Mouse (Mus musculus) midbrain, postnatal 0 days (tissue): ENCODE measurements around the gene Igdcc3. TPM values are rescaled to one million over a fixed set of nuclear protein-coding genes. Genes with fewer than 3 reads are reported as not detected.

Experiments
- ATAC-seq: fragments of 200-750 bp; cut with Nextera tagmentation; 2 replicates; pipeline ENCODE4 v1.8.0; 2017; ENCODE audit warnings: moderate number of reproducible peaks, mild to moderate bottlenecking, moderate TSS enrichment, moderate library complexity; ENCODE audit not compliant: low FRiP score
- DNase-seq: peaks from one replicate; pipeline ENCODE4 v3.0.0-alpha.2; 2015; ENCODE audit warnings: low spot score
- H3K27ac ChIP-seq: fragments of 300-500 bp; sonication (generic); 2 replicates; pipeline ENCODE4 v1.5.1; 2014; ENCODE audit warnings: low read depth, mild to moderate bottlenecking, low read length, mixed read lengths
- H3K27me3 ChIP-seq: fragments of 300-500 bp; sonication (generic); 2 replicates; pipeline ENCODE4 v1.6.1; 2014; ENCODE audit warnings: low read length, control low read depth, mixed read lengths; ENCODE audit not compliant: insufficient read depth
- H3K36me3 ChIP-seq: fragments of 300-500 bp; sonication (generic); 2 replicates; pipeline ENCODE4 v1.6.1; 2014; ENCODE audit warnings: low read length, control low read depth, mixed read lengths; ENCODE audit not compliant: insufficient read depth
- H3K4me1 ChIP-seq: fragments of 300-500 bp; sonication (generic); 2 replicates; pipeline ENCODE4 v1.6.1; 2014; ENCODE audit warnings: mild to moderate bottlenecking, control low read depth, antibody characterized with exemption, low read length, mixed read lengths; ENCODE audit not compliant: insufficient read depth
- H3K4me2 ChIP-seq: fragments of 300-500 bp; sonication (generic); 2 replicates; pipeline ENCODE4 v1.6.1; 2014; ENCODE audit warnings: low read depth, mild to moderate bottlenecking, low read length, mixed read lengths; ENCODE audit not compliant: poor library complexity, severe bottlenecking
- H3K4me3 ChIP-seq: fragments of 300-500 bp; sonication (generic); 2 replicates; pipeline ENCODE4 v1.5.1; 2014; ENCODE audit warnings: low read depth, mild to moderate bottlenecking, low read length, moderate library complexity
- H3K9ac ChIP-seq: fragments of 300-500 bp; sonication (generic); replicated peaks from 2 replicates; pipeline ENCODE4 v1.6.1; 2014; ENCODE audit warnings: mild to moderate bottlenecking, low read length, moderate library complexity, mixed read lengths; ENCODE audit not compliant: poor library complexity, severe bottlenecking
- H3K9me3 ChIP-seq: fragments of 300-500 bp; sonication (generic); 2 replicates; pipeline ENCODE4 v1.6.1; 2016; ENCODE audit warnings: low read length, control low read depth
- CTCF ChIP-seq: IDR thresholded peaks from 2 replicates; pipeline ENCODE4 v1.5.1; 2016; ENCODE audit warnings: antibody characterized with exemption, mild to moderate bottlenecking
- WGBS: fragments of 180-500 bp; shearing (Covaris S2); extraction: QIAGEN DNeasy Blood & Tissue Kit; methylation state at CpG from one replicate; pipeline ENCODE4 v1.1.7; 2014; 5-methylcytosine and 5-hydroxymethylcytosine counted together
- polyA plus RNA-seq: library from polyadenylated mRNA; unstranded; fragments of >200 nt; fragmentation: Nextera tagmentation; extraction: Ambion mirVana; gene quantifications from 2 replicates; pipeline ENCODE4 v1.2.1, GENCODE M21; 2015
- total RNA-seq: library from RNA; depleted of rRNA; stranded (reverse); fragments of >200 nt; gene quantifications from 2 replicates; pipeline ENCODE4 v1.2.3, GENCODE M21; 2014

Igdcc3 gene
- total and polyA plus RNA-seq, 2 experiments from 2014 or later: 6.6 to 7.7 TPM

DNA sequence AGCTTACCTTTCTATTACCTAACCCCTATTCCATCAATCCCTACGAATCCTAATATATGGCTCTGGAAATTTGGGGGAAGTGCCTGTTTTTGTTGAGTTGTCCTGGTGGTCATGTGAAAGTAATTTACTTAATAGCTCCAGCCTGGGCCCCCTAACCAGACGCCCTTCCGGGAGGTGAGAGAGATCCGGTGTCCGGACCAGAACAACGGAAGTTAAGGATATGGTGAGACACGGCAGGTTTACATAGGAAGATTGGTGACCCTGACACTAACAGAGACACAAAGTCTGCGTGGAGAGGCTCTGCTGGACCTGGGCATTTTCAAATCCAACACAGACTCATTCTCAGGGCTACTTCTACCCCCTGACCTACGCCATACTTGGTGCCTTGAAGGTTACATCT lies 25.4 kb downstream of the Igdcc3 start:
- Histone ChIP-seq H3K4me1 (peaks cover 4% of the 10 kb centered on the region; the same call in 1 of the 2 replicates), H3K4me2 (no peak overlapping the region), H3K27me3 (no peaks in the 10 kb centered on the region), H3K9ac (no peak overlapping the region), H3K27ac (no peak overlapping the region), H3K9me3 (no peaks in the 10 kb centered on the region), H3K36me3 (no peaks in the 10 kb centered on the region), H3K4me3 (no peak overlapping the region)
- DNase-seq (no peak), ATAC-seq (no peak)
- no peak for TF ChIP-seq CTCF
- WGBS: 84% methylated on average over 9 of the region's 9 CpGs

GRCm38 (mm10) chr9:65168534-65168933 lies 27.5 kb downstream of the Igdcc3 start:
- ATAC-seq (no peak), DNase-seq (no peak)
- no peak overlapping the region for H3K27ac ChIP-seq
- no peaks in the 10 kb centered on the region for H3K4me1 ChIP-seq
- no peak overlapping the region for H3K4me2 ChIP-seq
- WGBS: 64% methylated on average over 6 of the region's 6 CpGs
- no peaks in the 10 kb centered on the region for H3K27me3 ChIP-seq
- no peaks in the 10 kb centered on the region for H3K36me3 ChIP-seq
- H3K4me3 ChIP-seq: no peak overlapping the region
- TF ChIP-seq CTCF: no peak
- H3K9me3 ChIP-seq: no peaks in the 10 kb centered on the region
- H3K9ac ChIP-seq: no peak overlapping the region

- Histone ChIP-seq H3K4me2 (no peak overlapping the region), H3K4me3 (no peak overlapping the region), H3K9ac (no peak overlapping the region), H3K27ac (no peak overlapping the region), H3K4me1 (no peaks in the 10 kb centered on the region), H3K27me3 (no peaks in the 10 kb centered on the region), H3K36me3 (no peaks in the 10 kb centered on the region), H3K9me3 (no peaks in the 10 kb centered on the region)
- no peak for TF ChIP-seq CTCF
- WGBS: 42% methylated on average over 4 of the region's 4 CpGs
- ATAC-seq (no peak), DNase-seq (no peak)
Measured at GRCm38 (mm10) chr9:65168952-65169351, 28.0 kb downstream of the Igdcc3 start.

- Histone ChIP-seq H3K4me3 (no peak overlapping the region), H3K27me3 (no peaks in the 10 kb centered on the region), H3K9ac (no peak overlapping the region), H3K4me1 (0 out of 2 replicates have a peak, but pooled peaks cover 4% of the 10 kb centered on the region), H3K9me3 (no peaks in the 10 kb centered on the region), H3K36me3 (no peaks in the 10 kb centered on the region), H3K27ac (no peak overlapping the region), H3K4me2 (no peak overlapping the region)
- ATAC-seq (no peak), DNase-seq (no peak)
- WGBS: 85% methylated on average over 9 of the region's 9 CpGs
- no peak for TF ChIP-seq CTCF
Measured at GRCm38 (mm10) chr9:65172654-65173053, 31.7 kb downstream of the Igdcc3 start.

DNA sequence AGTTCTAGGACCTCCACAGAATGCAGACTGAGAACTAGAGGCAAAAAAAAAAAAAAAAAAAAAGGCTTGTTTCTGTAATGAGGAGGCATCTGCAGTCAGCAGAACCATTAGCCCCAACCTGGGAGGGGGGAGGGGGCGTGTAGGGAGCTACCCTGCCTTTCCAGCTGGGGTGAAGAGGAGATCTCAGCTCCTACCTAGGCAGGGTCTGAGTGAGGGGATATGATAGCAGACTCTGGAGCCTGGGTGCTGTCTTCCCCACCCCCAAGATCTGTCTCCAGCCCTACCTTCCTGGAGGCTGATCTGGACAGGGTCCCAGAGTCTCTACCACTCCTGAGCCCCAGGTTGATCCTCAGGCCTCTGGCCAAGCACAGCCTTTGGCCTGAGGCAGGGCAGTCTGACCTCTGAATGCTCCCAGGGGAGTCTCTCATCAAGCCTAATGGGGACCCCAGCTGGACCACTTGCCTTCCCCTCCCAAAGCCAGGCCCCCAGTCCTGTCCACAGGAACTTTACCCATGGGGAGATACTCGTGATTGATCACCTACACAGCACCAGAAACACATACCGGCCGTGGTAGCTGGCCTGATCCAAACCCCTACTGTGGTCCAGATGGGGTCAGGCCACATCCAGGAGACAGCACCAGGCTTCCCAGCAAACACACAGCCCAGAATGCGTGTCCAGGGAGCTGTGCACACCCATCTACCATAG lies 34.4 kb downstream of the Igdcc3 start:
- DNase-seq (no peak), ATAC-seq (no peak)
- Histone ChIP-seq H3K27ac (peak overlapping the region; percentile 63), H3K9ac (0 out of 2 replicates have a peak overlapping the region, but pooled peaks have one; percentile 1), H3K9me3 (no peaks in the 10 kb centered on the region), H3K4me3 (no peak overlapping the region), H3K36me3 (0 out of 2 replicates have a peak, but pooled peaks cover 2% of the 10 kb centered on the region), H3K4me2 (no peak overlapping the region), H3K4me1 (peaks cover 14% of the 10 kb centered on the region), H3K27me3 (no peaks in the 10 kb centered on the region)
- 22% methylated on average over 5 of the region's 5 CpGs for WGBS
- TF ChIP-seq CTCF: no peak
